Mouse (Mus musculus) hindbrain, embryonic 16.5 days (tissue): ENCODE measurements around the gene Gm48552. TPM values are rescaled to one million over a fixed set of nuclear protein-coding genes. Genes with fewer than 3 reads are reported as not detected.

Experiments
- ATAC-seq: fragments of 200-750 bp; cut with Nextera tagmentation; 2 replicates; pipeline ENCODE4 v1.8.0; 2017; ENCODE audit warnings: moderate TSS enrichment, moderate library complexity
- H3K27ac ChIP-seq: fragments of 300-500 bp; sonication (generic); 2 replicates; pipeline ENCODE4 v1.5.1; 2014; ENCODE audit warnings: low read depth, mild to moderate bottlenecking, control low read depth, low read length, moderate library complexity
- H3K27me3 ChIP-seq: fragments of 300-500 bp; sonication (generic); replicated peaks from 2 replicates; pipeline ENCODE4 v1.6.1; 2014; ENCODE audit warnings: low read length; ENCODE audit not compliant: control insufficient read depth, insufficient read depth
- H3K36me3 ChIP-seq: fragments of 300-500 bp; sonication (generic); 2 replicates; pipeline ENCODE4 v1.6.1; 2014; ENCODE audit warnings: mild to moderate bottlenecking, low read length, moderate library complexity, mixed read lengths; ENCODE audit not compliant: control insufficient read depth, insufficient read depth
- H3K4me1 ChIP-seq: fragments of 300-500 bp; sonication (generic); 2 replicates; pipeline ENCODE4 v1.6.1; 2014; ENCODE audit warnings: low read depth, low read length; ENCODE audit not compliant: control insufficient read depth, insufficient read depth
- H3K4me2 ChIP-seq: fragments of 300-500 bp; sonication (generic); 2 replicates; pipeline ENCODE4 v1.6.1; 2014; ENCODE audit warnings: mild to moderate bottlenecking, low read length, control low read depth, moderate library complexity
- H3K4me3 ChIP-seq: fragments of 300-500 bp; sonication (generic); 2 replicates; pipeline ENCODE4 v1.5.1; 2014; ENCODE audit warnings: mild to moderate bottlenecking, low read length, control low read depth, moderate library complexity
- H3K9ac ChIP-seq: fragments of 300-500 bp; sonication (generic); 2 replicates; pipeline ENCODE4 v1.6.1; 2014; ENCODE audit warnings: low read depth, mild to moderate bottlenecking, control low read depth, low read length, moderate library complexity
- H3K9me3 ChIP-seq: fragments of 300-500 bp; sonication (generic); 2 replicates; pipeline ENCODE4 v1.6.1; 2014; ENCODE audit warnings: mild to moderate bottlenecking, low read length, moderate library complexity; ENCODE audit not compliant: control insufficient read depth
- WGBS: fragments of 180-500 bp; shearing (Covaris S2); extraction: QIAGEN DNeasy Blood & Tissue Kit; methylation state at CpG from one replicate; pipeline ENCODE4 v1.1.7; 2014; 5-methylcytosine and 5-hydroxymethylcytosine counted together
- polyA plus RNA-seq: library from polyadenylated mRNA; unstranded; fragments of >200 nt; fragmentation: Nextera tagmentation; extraction: Ambion mirVana; gene quantifications from 2 replicates; pipeline ENCODE4 v1.2.1, GENCODE M21; 2015

The Gm48552 gene
- polyA plus RNA-seq, 1 experiment from 2014 or later: 1.5 TPM

DNA sequence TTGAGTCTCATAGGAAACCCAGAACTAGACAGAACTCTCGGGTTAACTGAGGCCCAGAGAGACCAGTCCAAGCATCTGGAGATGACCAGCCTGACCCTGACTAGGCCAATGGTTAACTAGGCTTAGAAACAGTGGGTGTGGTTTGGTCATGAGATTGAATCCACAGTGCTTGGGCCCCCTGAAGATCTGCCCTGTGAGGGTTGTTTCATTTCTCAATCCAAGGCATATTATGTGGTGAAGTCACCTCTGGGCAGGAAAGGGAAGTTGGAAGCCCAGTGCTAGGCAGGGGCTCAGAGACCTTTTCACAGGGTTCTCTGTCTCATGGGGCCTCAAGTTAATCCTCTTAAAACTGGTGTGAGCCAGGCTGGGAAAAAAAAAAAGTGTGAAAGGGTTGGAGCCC, 30.0 kb upstream of the Gm48552 start:
- ATAC-seq: no peak
- Histone ChIP-seq H3K4me3 (peak overlapping the region; percentile 87; the same call in 1 of the 2 replicates), H3K36me3 (peaks cover 3% of the 10 kb centered on the region; the same call in 1 of the 2 replicates), H3K4me2 (peak overlapping the region; percentile 94), H3K27me3 (peaks cover 10% of the 10 kb centered on the region), H3K9me3 (no peaks in the 10 kb centered on the region), H3K27ac (no peak overlapping the region), H3K4me1 (peaks cover 20% of the 10 kb centered on the region), H3K9ac (peak overlapping the region; percentile 82)
- 86% methylated on average over 1 of the region's 1 CpGs for WGBS

- ATAC-seq: no peak
- WGBS: 75% methylated on average over 8 of the region's 8 CpGs
- Histone ChIP-seq H3K4me3 (no peak overlapping the region), H3K4me1 (peaks cover 26% of the 10 kb centered on the region), H3K4me2 (no peak overlapping the region), H3K27me3 (peaks cover 10% of the 10 kb centered on the region), H3K9ac (no peak overlapping the region), H3K9me3 (no peaks in the 10 kb centered on the region), H3K27ac (no peak overlapping the region), H3K36me3 (peaks cover 3% of the 10 kb centered on the region; the same call in 1 of the 2 replicates)
These were observed 28.1 kb upstream of the Gm48552 start for GRCm38 (mm10) chr10:81360721-81361120.

DNA sequence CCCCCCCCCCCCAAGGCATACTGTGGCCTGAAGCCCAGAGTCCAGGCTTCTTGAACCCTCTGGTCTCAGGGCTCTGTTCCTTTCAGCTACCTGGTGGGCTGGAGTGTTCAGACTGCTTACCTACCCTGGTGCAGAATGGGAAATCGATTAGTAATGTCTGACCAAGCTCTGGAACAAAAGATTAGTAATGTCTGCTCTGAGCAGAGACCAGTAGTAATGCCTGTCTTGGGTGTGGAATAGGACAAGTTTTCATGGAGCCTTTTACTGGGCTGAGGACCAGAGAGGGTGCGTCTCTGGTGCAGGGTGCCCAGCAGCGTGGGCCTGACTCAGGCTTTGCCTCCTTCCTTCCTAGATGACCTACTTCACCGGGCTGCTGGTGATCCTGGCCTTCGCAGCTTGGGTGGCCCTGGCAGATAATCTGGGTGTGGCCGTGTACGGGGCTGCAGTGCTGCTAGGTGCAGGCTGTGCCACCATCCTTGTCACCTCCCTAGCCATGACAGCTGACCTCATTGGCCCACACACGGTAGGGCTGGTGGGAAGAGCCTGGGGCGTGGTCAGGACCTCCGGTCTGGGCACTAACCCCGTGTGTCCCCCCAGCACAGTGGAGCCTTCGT, 26.4 kb upstream of the Gm48552 start:
- 83% methylated on average over 12 of the region's 12 CpGs for WGBS
- ATAC-seq: no peak
- no peak overlapping the region for H3K9ac ChIP-seq
- H3K9me3 ChIP-seq: no peaks in the 10 kb centered on the region
- H3K36me3 ChIP-seq: peaks cover 13% of the 10 kb centered on the region
- H3K27me3 ChIP-seq: peaks cover 10% of the 10 kb centered on the region
- H3K4me1 ChIP-seq: peaks cover 22% of the 10 kb centered on the region
- no peak overlapping the region for H3K4me3 ChIP-seq
- H3K27ac ChIP-seq: no peak overlapping the region
- no peak overlapping the region for H3K4me2 ChIP-seq

DNA sequence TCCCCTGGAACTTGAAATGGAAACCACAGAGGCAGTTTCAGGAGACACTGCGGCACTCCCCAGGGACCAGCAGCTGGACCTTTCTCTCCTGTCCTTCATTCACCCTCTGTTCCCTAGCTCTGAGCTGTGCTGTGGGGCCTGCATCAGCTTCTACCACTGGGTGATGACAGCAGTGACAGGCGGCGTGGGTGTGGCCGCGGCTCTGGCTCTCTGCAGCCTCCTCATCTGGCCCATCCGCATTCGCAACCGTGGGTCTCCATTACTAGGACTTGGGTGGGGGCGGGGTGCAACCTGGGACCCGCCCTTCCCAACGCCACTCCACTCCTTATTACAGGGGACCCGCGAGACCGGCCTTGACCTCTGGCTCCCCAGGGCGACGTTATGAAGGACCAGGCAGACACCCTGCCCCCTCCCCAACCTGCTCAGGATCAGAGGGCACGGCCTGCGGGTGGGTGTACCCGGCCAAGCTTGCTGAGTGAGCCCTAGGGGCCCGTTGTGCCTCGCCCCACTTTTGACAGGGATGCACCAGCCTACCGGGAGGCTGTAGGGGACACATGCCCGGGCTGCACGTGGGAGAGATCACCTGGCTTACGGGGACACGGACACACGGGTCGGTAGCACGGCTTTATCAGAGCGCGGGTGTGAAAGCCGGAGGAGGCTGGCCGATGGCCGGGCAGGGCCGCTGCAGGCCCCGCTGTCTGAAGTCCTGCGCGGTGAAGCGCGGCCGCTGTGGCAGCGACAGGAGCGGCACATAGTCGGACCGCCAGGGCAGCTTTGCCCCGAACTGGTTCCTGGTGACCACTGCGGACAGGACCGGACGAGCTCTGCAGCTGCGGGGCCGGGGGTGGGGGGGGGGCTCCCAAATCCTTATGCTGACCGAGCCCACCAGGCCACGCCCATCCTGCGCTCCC, 25.1 kb upstream of the Gm48552 start:
- H3K4me1 ChIP-seq: peaks cover 12% of the 10 kb centered on the region
- peaks cover 10% of the 10 kb centered on the region for H3K27me3 ChIP-seq
- H3K9me3 ChIP-seq: no peaks in the 10 kb centered on the region
- 18% methylated on average over 49 of the region's 54 CpGs for WGBS
- peak overlapping the region; percentile 48 for H3K9ac ChIP-seq
- ATAC-seq: no peak
- H3K27ac ChIP-seq: no peak overlapping the region
- H3K36me3 ChIP-seq: peaks cover 22% of the 10 kb centered on the region
- H3K4me2 ChIP-seq: peak overlapping the region; percentile 50
- H3K4me3 ChIP-seq: peak overlapping the region; percentile 23

GRCm38 (mm10) chr10:81364666-81365065, 24.1 kb upstream of the Gm48552 start:
- no peak for ATAC-seq
- Histone ChIP-seq H3K4me1 (peaks cover 10% of the 10 kb centered on the region), H3K36me3 (peaks cover 32% of the 10 kb centered on the region), H3K27ac (no peak overlapping the region), H3K9ac (0 out of 2 replicates have a peak overlapping the region, but pooled peaks have one; percentile 4), H3K4me2 (peak overlapping the region; percentile 50), H3K9me3 (no peaks in the 10 kb centered on the region), H3K27me3 (peaks cover 10% of the 10 kb centered on the region), H3K4me3 (no peak overlapping the region)
- 14% methylated on average over 28 of the region's 28 CpGs for WGBS

- H3K27ac ChIP-seq: no peak overlapping the region
- no peak for ATAC-seq
- H3K9me3 ChIP-seq: no peaks in the 10 kb centered on the region
- peaks cover 10% of the 10 kb centered on the region for H3K4me1 ChIP-seq
- no peak overlapping the region for H3K4me2 ChIP-seq
- peaks cover 10% of the 10 kb centered on the region for H3K27me3 ChIP-seq
- no peak overlapping the region for H3K4me3 ChIP-seq
- 38% methylated on average over 4 of the region's 4 CpGs for WGBS
- no peak overlapping the region for H3K9ac ChIP-seq
- peaks cover 33% of the 10 kb centered on the region for H3K36me3 ChIP-seq
These were observed 23.7 kb upstream of the Gm48552 start for GRCm38 (mm10) chr10:81365073-81365472.

DNA sequence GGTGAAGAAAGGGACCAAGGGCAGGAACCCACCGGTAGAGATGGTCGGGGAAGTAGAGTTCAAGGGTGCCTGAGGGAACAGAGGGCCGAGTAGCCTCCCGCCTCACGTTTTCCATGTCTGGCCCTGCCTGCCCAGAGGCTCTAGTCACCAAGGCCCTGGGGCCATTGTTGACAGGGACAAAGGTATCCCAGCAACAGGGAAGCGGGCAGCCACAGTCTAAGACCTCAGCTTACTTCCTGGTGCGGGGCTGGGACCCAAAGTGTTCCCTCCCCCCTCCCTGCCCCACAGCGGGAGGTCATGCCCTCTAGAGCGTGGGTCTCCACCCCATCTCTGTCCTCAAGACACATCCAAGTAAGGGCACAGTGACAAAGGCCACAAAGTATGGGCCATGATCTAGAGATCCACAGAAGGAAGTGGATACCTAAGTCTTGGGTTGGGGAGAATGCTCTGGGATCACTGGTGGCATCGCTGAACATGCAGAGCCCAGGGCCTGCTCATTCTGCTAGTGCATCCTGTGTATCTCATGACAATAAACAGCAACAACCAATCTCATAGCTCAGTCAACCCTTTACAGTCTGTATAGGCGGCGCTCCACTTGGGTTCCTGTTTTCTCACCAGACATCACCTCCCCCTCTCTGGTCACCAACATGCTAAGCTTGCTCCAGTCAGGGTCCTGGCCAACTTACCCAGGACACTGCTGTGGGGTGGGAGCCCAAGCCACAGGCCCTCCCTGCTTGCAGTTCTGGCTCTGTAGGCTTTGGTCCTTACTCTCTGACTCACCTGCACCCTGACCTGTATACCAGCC, 22.9 kb upstream of the Gm48552 start, which contains the start of gene 4930404N11Rik:
4930404N11Rik (minus strand) TSS at position 145 of the 805 bp plus-strand sequence.
- Histone ChIP-seq H3K36me3 (peaks cover 40% of the 10 kb centered on the region), H3K27me3 (peaks cover 10% of the 10 kb centered on the region), H3K27ac (no peak within 1 kb of the TSS), H3K4me3 (no peak within 1 kb of the TSS), H3K4me2 (peak within 1 kb of the TSS; percentile 50), H3K4me1 (peaks cover 10% of the 10 kb centered on the region), H3K9me3 (no peaks in the 10 kb centered on the region), H3K9ac (no peak within 1 kb of the TSS)
- WGBS: 23% methylated on average over 12 of the region's 12 CpGs
- ATAC-seq: no peak

- peaks cover 10% of the 10 kb centered on the region for H3K27me3 ChIP-seq
- peaks cover 10% of the 10 kb centered on the region for H3K4me1 ChIP-seq
- H3K9ac ChIP-seq: no peak overlapping the region
- ATAC-seq: no peak
- H3K4me2 ChIP-seq: no peak overlapping the region
- H3K9me3 ChIP-seq: no peaks in the 10 kb centered on the region
- WGBS: 78% methylated on average over 5 of the region's 6 CpGs
- no peak overlapping the region for H3K27ac ChIP-seq
- H3K4me3 ChIP-seq: no peak overlapping the region
- peaks cover 40% of the 10 kb centered on the region for H3K36me3 ChIP-seq
These were observed 22.2 kb upstream of the Gm48552 start for GRCm38 (mm10) chr10:81366477-81367206.
